Mouse (Mus musculus) lung, postnatal 0 days (tissue): Measurements from ENCODE around the gene Pim2.

Experiments used
- CTCF ChIP-seq: IDR thresholded peaks from 2 replicates; pipeline ENCODE4 v1.5.1; 2016; ENCODE audit warnings: antibody characterized with exemption, mild to moderate bottlenecking
- EP300 ChIP-seq: IDR thresholded peaks from 2 replicates; pipeline ENCODE4 v1.6.1; 2016; ENCODE audit warnings: antibody characterized with exemption, mild to moderate bottlenecking, control low read depth

- no peak for TF ChIP-seq CTCF
- no peak for TF ChIP-seq EP300
Measured at GRCm38 (mm10) chrX:7904441-7904840, 26.4 kb downstream of the Pim2 start.
